Mouse (Mus musculus) ovary, adult 18-20 months (tissue): ENCODE measurements at regions not wholly inside any gene's neighbourhood (a gene's known extent, or its start where the extent isn't known, plus 50 kb on each side); places are given as distances from the start of the nearest gene placed in this dataset.

Source experiments
- DNase-seq: peaks from one replicate; pipeline ENCODE4 v3.0.0; 2022; ENCODE audit warnings: low spot score, mixed read lengths

DNA sequence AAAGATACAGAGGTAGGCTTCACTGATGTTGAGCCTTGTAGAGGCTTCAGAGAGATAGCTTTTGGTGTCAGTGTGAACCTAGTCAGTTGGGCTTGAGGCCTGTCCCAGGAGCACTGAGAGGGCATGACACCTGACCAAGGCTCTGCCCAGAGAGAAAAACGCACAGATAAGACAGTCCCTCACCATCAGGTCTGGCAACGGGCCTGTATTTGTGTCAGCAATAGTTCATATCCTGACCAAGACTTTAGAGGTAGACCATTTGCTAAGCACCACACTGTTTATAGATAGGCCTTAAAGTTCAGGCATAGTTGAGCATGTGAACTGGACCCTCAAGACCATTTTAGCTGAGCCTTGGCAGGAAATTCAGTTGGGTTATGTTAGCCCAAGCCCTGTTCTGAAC, 60.4 kb upstream of the C2cd4b start:
- DNase-seq = no peak

GRCm38 (mm10) chr9:67699846-67700579, 59.2 kb upstream of the C2cd4b start:
- DNase-seq = peak; percentile 14

GRCm38 (mm10) chr9:67708246-67708960, 50.8 kb upstream of the C2cd4b start:
- no peak for DNase-seq
